Mouse (Mus musculus): ENCODE measurements around the gene Slc39a9. TPM values are rescaled to one million over a fixed set of nuclear protein-coding genes. Genes with fewer than 3 reads are reported as not detected.

Slc39a9 gene
- total RNA-seq (2014; fragmentation: Nextera tagmentation): 55.5 and 58.1 TPM in 2 replicates
- total RNA-seq (2017): 17.9 and 22.5 TPM in 2 replicates
- 15.3 and 19.0 TPM in 2 replicates for polyA plus RNA-seq (2012)

GRCm38 (mm10) chr12:80643693-80644505 lies at the start of gene Slc39a9, which contains the start of gene Erh:
Slc39a9 (plus strand) TSS chr12:80643883.
Erh (minus strand) TSS chr12:80644341.
- peaks cover 62% of the 10 kb centered on the region for H3K4me1 ChIP-seq (ENCODE audit: insufficient read depth, low read depth, low read length)
- peak; percentile 83 for ATAC-seq (ENCODE audit: extremely low read depth, insufficient number of reproducible peaks, low FRiP score, poor library complexity, severe bottlenecking)
- no peaks in the 10 kb centered on the region for H3K27me3 ChIP-seq (ENCODE audit: insufficient read depth, low read length)
- peak; percentile 98 for DNase-seq (ENCODE audit: low spot score)
- TF ChIP-seq TAL1 (conservative IDR thresholded peaks at IDR 0.05; ENCODE audit: low read depth, low read length): no peak
- no peak for TF ChIP-seq GATA2 (IDR thresholded peaks at IDR 0.05; ENCODE audit: borderline replicate concordance, low read depth, low read length)
- no peak; the same call in 1 of the 2 replicates for TF ChIP-seq POLR2AphosphoS5 (IDR thresholded peaks at IDR 0.05; ENCODE audit: insufficient replicate concordance, low read depth, low read length)
- no peak for TF ChIP-seq CTCF (IDR thresholded peaks at IDR 0.05; ENCODE audit: low read depth, low read length)
- no peak for TF ChIP-seq GATA1 (IDR thresholded peaks at IDR 0.05; ENCODE audit: borderline replicate concordance, low read length)
- H3K9me3 ChIP-seq (replicated peaks): no peaks in the 10 kb centered on the region
- peak within 1 kb of the TSS; percentile 86 for H3K4me3 ChIP-seq (ENCODE audit: low read depth, low read length)
- peaks cover 64% of the 10 kb centered on the region for H3K36me3 ChIP-seq (replicated peaks)

- H3K36me3 ChIP-seq (replicated peaks): no peaks in the 10 kb centered on the region
- ATAC-seq (ENCODE audit: extremely low read depth, insufficient number of reproducible peaks, low FRiP score, poor library complexity, severe bottlenecking) (no peak), DNase-seq (ENCODE audit: low spot score) (no peak)
- no peaks in the 10 kb centered on the region for H3K9me3 ChIP-seq (replicated peaks)
- no peaks in the 10 kb centered on the region for H3K4me1 ChIP-seq (ENCODE audit: insufficient read depth, low read depth, low read length)
- no peak for TF ChIP-seq CTCF (IDR thresholded peaks at IDR 0.05; ENCODE audit: low read depth, low read length)
- no peak for TF ChIP-seq GATA2 (IDR thresholded peaks at IDR 0.05; ENCODE audit: borderline replicate concordance, low read depth, low read length)
- TF ChIP-seq POLR2AphosphoS5 (IDR thresholded peaks at IDR 0.05; ENCODE audit: insufficient replicate concordance, low read depth, low read length): no peak
- TF ChIP-seq GATA1 (IDR thresholded peaks at IDR 0.05; ENCODE audit: borderline replicate concordance, low read length): no peak
- TF ChIP-seq TAL1 (conservative IDR thresholded peaks at IDR 0.05; ENCODE audit: low read depth, low read length): no peak
- H3K4me3 ChIP-seq (ENCODE audit: low read depth, low read length): no peak overlapping the region
- peaks cover 53% of the 10 kb centered on the region for H3K27me3 ChIP-seq (ENCODE audit: insufficient read depth, low read length)
Observed at GRCm38 (mm10) chr12:80594141-80594540, 49.5 kb upstream of the Slc39a9 start.

DNA sequence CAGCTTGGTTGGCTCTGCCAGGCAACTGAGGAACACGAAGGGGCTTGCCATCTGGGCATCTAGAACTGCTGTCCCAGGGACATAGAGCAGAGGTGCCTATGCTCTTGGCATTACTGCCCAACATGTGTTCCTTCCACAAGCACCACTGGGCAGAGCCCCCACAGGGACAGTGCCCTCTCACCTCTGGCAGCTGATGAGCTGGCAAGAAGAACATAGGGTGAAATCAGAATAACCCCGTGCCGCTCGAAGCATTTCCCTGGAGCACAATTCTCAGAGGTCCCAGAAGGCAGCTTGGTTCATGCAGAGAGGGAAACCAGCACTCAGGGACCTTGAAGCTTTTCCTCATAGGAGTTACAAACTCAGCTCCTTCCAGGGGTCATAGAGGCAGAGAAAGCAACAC lies 48.9 kb upstream of the Slc39a9 start:
- TF ChIP-seq GATA2 (IDR thresholded peaks at IDR 0.05; ENCODE audit: borderline replicate concordance, low read depth, low read length) (no peak), POLR2AphosphoS5 (IDR thresholded peaks at IDR 0.05; ENCODE audit: insufficient replicate concordance, low read depth, low read length) (no peak), GATA1 (IDR thresholded peaks at IDR 0.05; ENCODE audit: borderline replicate concordance, low read length) (no peak), TAL1 (conservative IDR thresholded peaks at IDR 0.05; ENCODE audit: low read depth, low read length) (no peak), CTCF (IDR thresholded peaks at IDR 0.05; ENCODE audit: low read depth, low read length) (no peak)
- no peaks in the 10 kb centered on the region for H3K9me3 ChIP-seq (replicated peaks)
- H3K4me1 ChIP-seq (ENCODE audit: insufficient read depth, low read depth, low read length): no peaks in the 10 kb centered on the region
- no peak for DNase-seq (ENCODE audit: low spot score)
- no peaks in the 10 kb centered on the region for H3K36me3 ChIP-seq (replicated peaks)
- H3K4me3 ChIP-seq (ENCODE audit: low read depth, low read length): no peak overlapping the region
- H3K27me3 ChIP-seq (ENCODE audit: insufficient read depth, low read length): peaks cover 58% of the 10 kb centered on the region
- no peak for ATAC-seq (ENCODE audit: extremely low read depth, insufficient number of reproducible peaks, low FRiP score, poor library complexity, severe bottlenecking)

GRCm38 (mm10) chr12:80595566-80595965 lies 48.1 kb upstream of the Slc39a9 start:
- no peak for ATAC-seq (ENCODE audit: extremely low read depth, insufficient number of reproducible peaks, low FRiP score, poor library complexity, severe bottlenecking)
- no peaks in the 10 kb centered on the region for H3K4me1 ChIP-seq (ENCODE audit: insufficient read depth, low read depth, low read length)
- DNase-seq (ENCODE audit: low spot score): no peak
- H3K4me3 ChIP-seq (ENCODE audit: low read depth, low read length): no peak overlapping the region
- H3K9me3 ChIP-seq (replicated peaks): no peaks in the 10 kb centered on the region
- TF ChIP-seq GATA2 (IDR thresholded peaks at IDR 0.05; ENCODE audit: borderline replicate concordance, low read depth, low read length): no peak
- H3K36me3 ChIP-seq (replicated peaks): no peaks in the 10 kb centered on the region
- peaks cover 61% of the 10 kb centered on the region for H3K27me3 ChIP-seq (ENCODE audit: insufficient read depth, low read length)

DNA sequence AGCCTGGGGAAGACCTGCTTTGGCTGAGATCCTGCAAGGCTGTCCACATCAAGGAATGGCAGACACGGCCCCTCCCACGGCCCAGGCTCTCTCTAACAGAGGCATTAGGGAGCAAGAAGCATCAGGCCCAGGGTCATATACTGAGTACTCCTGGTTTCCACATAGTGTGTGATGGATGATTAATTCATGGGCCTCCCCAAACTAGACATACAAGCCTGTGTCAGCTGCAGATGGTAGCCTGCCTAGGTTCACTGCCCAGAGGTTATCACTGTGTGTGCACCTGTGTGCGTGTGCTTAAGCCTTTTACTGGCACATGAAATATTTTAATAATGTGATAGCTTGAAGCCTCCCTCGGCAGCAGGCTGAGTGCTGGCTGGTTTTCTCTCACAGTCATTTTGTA lies 47.7 kb upstream of the Slc39a9 start:
- DNase-seq (ENCODE audit: low spot score) (no peak), ATAC-seq (ENCODE audit: extremely low read depth, insufficient number of reproducible peaks, low FRiP score, poor library complexity, severe bottlenecking) (no peak)
- Histone ChIP-seq H3K4me3 (ENCODE audit: low read depth, low read length) (no peak overlapping the region), H3K27me3 (ENCODE audit: insufficient read depth, low read length) (peaks cover 61% of the 10 kb centered on the region), H3K9me3 (replicated peaks) (no peaks in the 10 kb centered on the region), H3K4me1 (ENCODE audit: insufficient read depth, low read depth, low read length) (no peaks in the 10 kb centered on the region), H3K36me3 (replicated peaks) (no peaks in the 10 kb centered on the region)
- TF ChIP-seq POLR2AphosphoS5 (IDR thresholded peaks at IDR 0.05; ENCODE audit: insufficient replicate concordance, low read depth, low read length) (no peak), GATA2 (IDR thresholded peaks at IDR 0.05; ENCODE audit: borderline replicate concordance, low read depth, low read length) (no peak), TAL1 (conservative IDR thresholded peaks at IDR 0.05; ENCODE audit: low read depth, low read length) (no peak), CTCF (IDR thresholded peaks at IDR 0.05; ENCODE audit: low read depth, low read length) (no peak), GATA1 (IDR thresholded peaks at IDR 0.05; ENCODE audit: borderline replicate concordance, low read length) (no peak)

DNA sequence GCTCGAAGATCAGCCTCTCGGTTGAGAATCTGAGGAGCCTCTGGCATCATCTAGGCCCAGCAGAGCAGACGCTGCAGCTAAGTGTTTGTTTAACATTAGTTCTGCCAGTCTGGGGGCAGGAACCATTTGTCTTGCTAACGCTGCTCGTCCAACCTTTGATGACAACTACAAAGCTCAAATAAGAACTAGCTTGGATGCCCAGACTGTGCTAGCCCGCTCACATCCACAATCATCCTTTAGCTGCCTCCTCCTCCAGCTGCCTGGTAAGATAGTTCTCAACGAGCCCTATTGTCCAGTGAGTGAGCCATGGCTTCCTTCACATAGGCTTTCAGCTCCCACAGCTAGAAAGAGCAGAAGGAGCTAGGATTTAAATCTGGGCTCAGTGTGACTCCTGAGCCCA lies 45.4 kb upstream of the Slc39a9 start:
- Histone ChIP-seq H3K4me3 (ENCODE audit: low read depth, low read length) (no peak overlapping the region), H3K27me3 (ENCODE audit: insufficient read depth, low read length) (peaks cover 66% of the 10 kb centered on the region), H3K9me3 (replicated peaks) (no peaks in the 10 kb centered on the region), H3K4me1 (ENCODE audit: insufficient read depth, low read depth, low read length) (no peaks in the 10 kb centered on the region), H3K36me3 (replicated peaks) (no peaks in the 10 kb centered on the region)
- DNase-seq (ENCODE audit: low spot score) (no peak), ATAC-seq (ENCODE audit: extremely low read depth, insufficient number of reproducible peaks, low FRiP score, poor library complexity, severe bottlenecking) (no peak)
- TF ChIP-seq GATA2 (IDR thresholded peaks at IDR 0.05; ENCODE audit: borderline replicate concordance, low read depth, low read length): no peak
- TF ChIP-seq TAL1 (conservative IDR thresholded peaks at IDR 0.05; ENCODE audit: low read depth, low read length): no peak
- no peak for TF ChIP-seq GATA1 (IDR thresholded peaks at IDR 0.05; ENCODE audit: borderline replicate concordance, low read length)
- no peak for TF ChIP-seq CTCF (IDR thresholded peaks at IDR 0.05; ENCODE audit: low read depth, low read length)
- TF ChIP-seq POLR2AphosphoS5 (IDR thresholded peaks at IDR 0.05; ENCODE audit: insufficient replicate concordance, low read depth, low read length): no peak
